Mouse (Mus musculus): ENCODE results near the gene Usp40.
A peak's percentile ranks its signal among the peaks of the same experiment; 100 is the strongest.
"Not testable (repeated sequence)": the region's sequence is repeated elsewhere in the genome, so short reads cannot be mapped to it uniquely, and the experiment has no call there.

Usp40 gene

GRCm38 (mm10) chr1:88008211-88008697 is at the start of gene Usp40:
Gene Usp40, minus strand, starts transcription at chr1:88008551.
- DNase-seq (ENCODE audit: low read depth, low spot score), result peak; percentile 86

DNA sequence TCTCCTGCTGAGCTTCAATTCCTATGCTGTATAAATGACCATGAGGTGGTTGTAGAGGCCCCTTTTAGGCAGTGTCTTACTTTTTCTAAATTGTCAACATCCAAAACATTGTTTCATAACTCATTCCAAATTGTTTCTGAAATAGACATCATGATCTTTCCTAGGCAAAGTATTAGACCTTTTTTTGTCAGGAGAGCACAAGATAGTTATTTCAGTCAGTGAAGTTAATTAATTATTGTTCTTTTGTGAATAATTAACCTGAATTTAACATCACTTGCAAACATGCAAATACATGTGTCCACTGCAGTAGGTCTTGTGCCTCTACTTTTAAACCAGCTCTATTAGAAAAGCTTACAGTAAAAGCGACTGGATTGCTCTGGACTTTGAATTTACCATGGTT is 46.7 kb upstream of the Usp40 start, which contains the start of gene Ugt1a10:
Ugt1a10 (plus strand) TSS at position 301 of the 400 bp plus-strand sequence.
- no peak for DNase-seq (ENCODE audit: low read depth, low spot score)

DNA sequence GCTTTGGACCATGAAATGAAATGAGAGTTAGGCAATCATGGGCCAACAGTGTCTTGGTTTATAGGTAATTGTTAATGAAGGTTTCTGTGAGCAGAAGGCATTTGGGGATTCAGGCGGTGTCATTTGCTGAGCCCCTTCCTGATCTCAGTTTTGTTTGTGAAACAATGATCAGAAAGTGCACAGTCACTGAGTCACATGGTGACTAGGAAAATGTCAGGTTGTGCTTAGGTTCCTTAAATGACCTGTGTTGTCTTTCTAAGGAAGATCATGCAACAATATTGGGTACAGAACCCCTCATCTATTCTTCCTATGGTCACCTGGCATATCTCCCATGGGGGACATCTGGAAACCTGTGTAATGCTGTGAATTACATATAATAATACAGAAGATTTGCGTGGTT is 39.1 kb upstream of the Usp40 start:
- DNase-seq (ENCODE audit: low read depth, low spot score), result not testable (repeated sequence)

DNA sequence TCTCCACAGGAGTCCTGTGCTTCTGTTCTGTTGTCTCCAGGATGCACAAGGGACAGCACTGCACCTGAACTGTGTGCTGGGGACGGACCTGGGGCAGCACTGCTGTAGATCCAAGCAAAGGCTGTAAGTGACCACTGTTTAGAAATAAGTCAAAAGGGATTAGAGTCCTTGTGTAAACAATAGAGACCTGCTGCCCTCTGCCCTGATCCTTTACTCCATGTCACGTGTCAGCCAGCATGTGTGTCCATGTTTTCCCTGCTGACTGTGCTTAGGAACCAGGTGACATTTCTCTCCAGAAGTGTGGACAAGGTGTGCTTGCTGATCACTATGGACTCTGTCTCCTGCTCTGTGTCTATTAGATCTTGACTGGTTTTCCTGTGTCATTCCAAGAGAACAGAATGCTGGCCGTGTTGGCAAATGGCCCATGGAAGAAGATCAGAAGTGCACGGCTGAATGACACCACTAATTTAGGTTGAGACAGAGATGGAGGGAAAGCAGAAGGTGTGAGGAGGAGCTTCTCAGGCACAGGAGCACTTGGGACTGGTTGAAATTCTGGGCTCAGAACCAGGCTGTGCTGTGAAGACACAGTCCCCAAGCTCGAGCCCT is 36.6 kb upstream of the Usp40 start:
- DNase-seq (ENCODE audit: low read depth, low spot score), result not testable (repeated sequence)

DNA sequence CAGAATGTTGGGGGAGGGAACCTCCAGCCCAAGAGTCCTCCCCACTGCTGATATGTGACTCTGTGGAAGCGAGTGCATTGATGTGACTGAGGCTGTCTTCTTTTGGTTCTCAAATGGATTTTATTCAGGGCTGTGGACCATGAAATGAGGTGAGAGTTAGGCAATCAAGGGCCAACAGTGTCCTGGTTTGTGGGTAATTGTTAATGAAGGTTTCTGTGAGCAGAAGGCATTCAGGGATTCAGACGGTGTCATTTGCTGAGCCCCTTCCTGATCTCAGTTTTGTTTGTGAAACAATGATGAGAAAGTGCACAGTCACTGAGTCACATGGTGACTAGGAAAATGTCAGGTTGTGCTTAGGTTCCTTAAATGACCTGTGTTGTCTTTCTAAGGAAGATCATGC is 34.7 kb upstream of the Usp40 start:
- DNase-seq (ENCODE audit: low read depth, low spot score), result not testable (repeated sequence)

DNA sequence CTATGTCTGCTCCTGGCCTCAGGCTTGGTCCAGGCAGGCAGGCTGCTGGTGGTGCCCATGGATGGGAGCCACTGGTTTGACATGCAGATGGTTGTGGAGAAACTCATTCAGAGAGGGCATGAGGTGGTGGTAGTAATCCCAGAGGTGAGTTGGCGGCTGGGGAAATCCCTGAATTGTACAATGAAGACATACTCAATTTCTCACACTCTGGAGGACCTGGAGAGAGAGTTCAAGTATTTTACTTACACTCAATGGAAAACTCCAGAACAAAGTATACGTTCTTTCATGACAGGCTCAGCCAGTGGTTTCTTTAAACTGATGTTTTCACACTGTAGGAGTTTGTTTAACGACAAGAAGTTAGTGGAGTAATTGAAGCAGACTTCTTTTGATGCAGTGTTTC is 16.9 kb upstream of the Usp40 start:
- not testable (repeated sequence) for DNase-seq (ENCODE audit: low read depth, low spot score)

- no peak for DNase-seq (ENCODE audit: low read depth, low spot score)
Measured at GRCm38 (mm10) chr1:88015371-88015770, 7.0 kb upstream of the Usp40 start.

GRCm38 (mm10) chr1:88014671-88015070 is 6.3 kb upstream of the Usp40 start:
- DNase-seq (ENCODE audit: low read depth, low spot score), result no peak

- no peak for DNase-seq (ENCODE audit: low read depth, low spot score)
Measured at GRCm38 (mm10) chr1:88014194-88014593, 5.8 kb upstream of the Usp40 start.

DNA sequence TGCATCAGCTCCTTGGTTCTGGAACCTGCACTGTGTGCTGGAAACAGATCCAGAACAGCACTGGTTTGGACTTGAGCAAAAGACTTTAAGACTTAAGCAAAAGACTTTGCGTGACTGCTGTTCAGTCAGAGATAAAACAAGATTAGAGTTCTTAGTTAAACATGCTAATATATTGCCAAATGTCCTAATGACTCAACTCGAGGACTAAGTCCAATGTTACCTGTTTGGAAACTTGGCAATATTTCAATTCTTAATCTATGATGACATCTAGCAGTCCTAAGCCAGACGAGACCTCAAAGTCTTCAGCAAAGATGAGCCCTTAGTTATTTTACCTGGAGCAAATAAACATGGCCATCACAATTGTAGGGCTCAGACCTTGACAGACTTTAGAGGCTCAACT is 5.4 kb upstream of the Usp40 start:
- no peak for DNase-seq (ENCODE audit: low read depth, low spot score)

- DNase-seq (ENCODE audit: low read depth, low spot score), result no peak
Measured at GRCm38 (mm10) chr1:88009521-88009920, 1.2 kb upstream of the Usp40 start.

- no peak for DNase-seq (ENCODE audit: low read depth, low spot score)
Measured at GRCm38 (mm10) chr1:88008735-88009134, 384 bp upstream of the Usp40 start.

DNA sequence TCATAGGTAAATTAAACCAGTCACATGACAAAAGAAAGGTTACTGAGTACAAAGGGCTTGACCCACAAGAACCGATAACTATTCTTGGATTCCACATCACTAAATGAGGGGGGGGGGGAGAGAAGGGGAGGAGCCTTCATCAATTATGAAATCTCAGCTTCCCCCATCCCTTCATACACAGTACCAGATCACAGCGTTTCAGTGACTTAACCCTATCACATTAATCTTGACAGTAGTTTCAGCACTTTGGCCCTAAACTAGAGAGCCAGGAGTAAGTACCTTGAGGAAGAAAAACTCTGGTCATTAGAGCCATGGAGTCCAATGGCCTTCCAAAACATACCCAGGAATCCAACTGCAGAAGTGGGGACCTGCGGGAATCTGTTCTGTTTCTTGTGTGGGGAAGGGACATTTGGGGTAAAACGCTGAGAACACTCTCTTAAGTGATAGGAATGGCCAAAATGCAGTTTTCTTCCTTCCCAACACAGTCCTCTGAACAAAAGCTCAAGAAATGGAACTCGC is 600 bp downstream of the Usp40 start:
- no peak for DNase-seq (ENCODE audit: low read depth, low spot score)

DNA sequence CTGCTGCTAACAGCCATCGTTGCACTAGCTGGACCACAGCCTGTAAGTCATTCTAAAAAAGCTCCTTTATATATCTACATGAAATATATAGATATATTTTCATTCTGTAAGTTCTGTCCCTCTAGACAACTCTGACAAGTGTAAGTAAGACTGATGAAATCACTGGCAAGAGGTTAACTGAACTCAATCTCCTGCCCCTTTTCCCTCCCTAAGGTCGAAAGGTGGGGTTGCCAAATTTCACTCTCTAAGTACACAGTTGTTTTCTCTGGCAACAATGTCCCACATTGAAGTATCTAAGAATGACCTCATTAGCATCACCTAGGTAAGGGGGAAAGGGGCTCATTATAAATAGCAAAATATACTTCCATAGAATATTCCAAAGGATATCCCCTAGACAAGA is 15.6 kb downstream of the Usp40 start:
- DNase-seq (ENCODE audit: low read depth, low spot score), result no peak

DNA sequence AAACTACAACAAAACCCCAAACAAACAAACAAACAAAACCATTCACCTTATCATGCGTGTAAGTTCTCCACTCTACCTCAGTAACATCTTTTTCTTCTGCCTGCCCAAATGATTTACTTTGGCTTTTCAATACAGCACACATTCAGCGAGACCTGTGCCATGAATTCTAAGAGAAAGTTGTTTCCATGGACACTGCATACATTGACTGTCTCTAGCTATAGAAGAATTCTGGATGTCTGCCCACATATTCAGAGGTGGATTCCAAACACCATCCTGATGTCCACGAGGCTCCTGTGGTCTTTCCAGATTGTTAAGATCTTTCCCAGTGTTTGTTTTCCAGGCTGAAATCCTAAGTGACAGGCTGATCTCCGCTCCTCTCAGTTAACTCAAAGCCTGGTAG is 26.1 kb downstream of the Usp40 start:
- no peak for DNase-seq (ENCODE audit: low read depth, low spot score)

DNA sequence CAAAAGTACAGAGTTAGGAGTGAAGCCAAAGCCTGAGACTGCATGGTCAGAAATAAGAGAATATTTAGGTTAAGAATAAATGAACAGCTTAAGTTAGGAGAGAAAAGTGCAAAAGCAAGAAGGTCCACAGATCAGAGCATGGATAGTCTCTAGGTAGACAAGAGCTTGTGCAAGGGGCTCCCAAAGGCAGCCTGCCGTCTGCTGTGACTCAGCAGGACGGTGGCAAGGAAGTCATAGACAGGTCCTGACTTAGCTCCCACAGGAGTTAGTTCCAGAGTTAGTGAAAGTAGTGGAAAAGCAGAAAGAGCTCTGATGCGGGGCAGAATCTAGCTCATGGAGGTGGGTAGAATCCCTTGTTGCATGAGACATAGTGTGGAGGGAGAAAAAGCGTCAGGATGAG is 38.0 kb downstream of the Usp40 start:
- no peak for DNase-seq (ENCODE audit: low read depth, low spot score)

- no peak for DNase-seq (ENCODE audit: low read depth, low spot score)
Measured at GRCm38 (mm10) chr1:87961459-87962167, 46.7 kb downstream of the Usp40 start.

DNA sequence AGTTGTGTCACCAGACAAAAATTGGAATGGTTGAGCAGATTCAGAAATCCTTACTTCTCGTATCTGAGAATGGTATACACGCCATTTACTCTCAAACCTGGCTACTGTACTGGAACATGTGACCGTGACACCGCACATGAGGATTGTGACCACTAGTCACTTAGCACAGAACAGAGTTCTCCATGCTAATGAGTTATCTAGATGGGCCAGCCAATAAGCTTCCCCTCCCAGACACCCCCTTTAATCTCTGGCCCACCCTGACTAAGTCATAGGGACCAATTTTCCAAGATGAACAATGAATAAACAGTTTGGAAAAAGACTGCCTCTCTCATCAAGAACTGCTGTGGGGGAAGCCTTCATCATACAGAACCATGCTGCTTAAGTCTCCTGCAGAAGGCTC is 47.6 kb downstream of the Usp40 start:
- DNase-seq (ENCODE audit: low read depth, low spot score), result no peak

DNA sequence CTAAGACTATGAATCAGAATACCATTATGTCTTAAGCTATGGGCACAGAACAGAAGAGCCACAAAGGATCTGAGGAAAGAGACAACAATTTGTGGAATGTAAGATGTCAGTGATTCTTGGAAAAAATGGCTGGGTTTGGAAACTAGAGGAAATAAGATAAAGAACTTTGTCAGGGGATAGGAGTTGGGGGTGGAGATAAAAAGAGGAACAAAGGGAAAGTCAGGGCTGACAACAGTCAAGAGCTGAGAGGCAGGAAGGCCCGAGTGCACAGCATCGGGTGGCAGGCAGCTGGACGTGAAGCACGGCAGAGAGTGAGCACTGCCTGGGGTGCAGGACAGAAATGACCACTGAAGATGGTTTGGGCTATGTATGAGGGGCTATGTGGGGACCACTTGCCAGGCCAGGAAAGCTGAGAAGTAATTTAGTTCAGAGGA is 48.3 kb downstream of the Usp40 start:
- peak; percentile 16 for DNase-seq (ENCODE audit: low read depth, low spot score)

DNA sequence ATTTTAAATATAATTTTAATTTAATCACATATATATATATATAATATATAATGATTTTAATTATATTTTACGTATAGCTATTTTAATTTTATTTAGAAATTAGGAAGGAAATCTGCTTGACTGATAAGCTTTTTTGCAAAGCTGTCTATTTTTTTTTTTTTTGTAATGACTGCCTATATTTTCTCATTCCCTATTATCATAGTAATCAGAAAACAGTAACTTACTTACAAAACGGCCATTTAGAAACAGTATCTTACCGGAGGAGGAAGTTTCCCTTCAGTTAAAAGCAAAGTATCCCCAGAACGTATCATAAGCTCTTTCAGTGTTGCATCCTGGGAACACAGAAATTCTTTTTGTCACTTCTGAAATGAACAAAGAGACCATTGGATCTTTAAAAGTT is 48.8 kb downstream of the Usp40 start:
- no peak for DNase-seq (ENCODE audit: low read depth, low spot score)

GRCm38 (mm10) chr1:87958931-87959330 is 49.4 kb downstream of the Usp40 start:
- DNase-seq (ENCODE audit: low read depth, low spot score), result no peak

- no peak for DNase-seq (ENCODE audit: low read depth, low spot score)
Measured at GRCm38 (mm10) chr1:87953073-87953472, 55.3 kb downstream of the Usp40 start.

DNA sequence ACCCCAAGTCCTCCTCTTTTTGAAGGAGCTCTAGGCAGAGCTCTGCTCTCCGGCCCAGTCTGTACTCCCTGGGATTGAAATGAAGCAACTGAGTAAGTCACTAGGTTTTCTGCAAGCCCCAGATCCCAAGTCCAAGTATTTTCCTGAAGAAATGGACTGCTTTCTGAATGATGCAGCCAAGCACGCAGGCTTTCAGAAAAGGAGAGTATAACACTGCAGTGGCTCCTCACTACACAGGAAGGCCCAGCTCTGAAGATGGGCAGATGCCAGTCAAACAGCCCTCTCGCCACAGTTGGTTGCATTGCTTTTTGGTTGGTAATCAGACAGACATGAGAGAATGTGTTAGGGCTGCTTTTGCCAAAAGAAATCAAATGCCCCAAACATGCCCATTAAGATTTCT is 56.7 kb downstream of the Usp40 start:
- DNase-seq (ENCODE audit: low read depth, low spot score), result no peak

Measured in ZHBTc4 (cell line).